Mouse (Mus musculus): Measurements from ENCODE around the gene E2f6. TPM values are rescaled to one million over a fixed set of nuclear protein-coding genes. Genes with fewer than 3 reads are reported as not detected.

Gene E2f6
- 6.5 and 9.8 TPM in 2 replicates for polyA plus RNA-seq (2012; rRNA removed)

DNA sequence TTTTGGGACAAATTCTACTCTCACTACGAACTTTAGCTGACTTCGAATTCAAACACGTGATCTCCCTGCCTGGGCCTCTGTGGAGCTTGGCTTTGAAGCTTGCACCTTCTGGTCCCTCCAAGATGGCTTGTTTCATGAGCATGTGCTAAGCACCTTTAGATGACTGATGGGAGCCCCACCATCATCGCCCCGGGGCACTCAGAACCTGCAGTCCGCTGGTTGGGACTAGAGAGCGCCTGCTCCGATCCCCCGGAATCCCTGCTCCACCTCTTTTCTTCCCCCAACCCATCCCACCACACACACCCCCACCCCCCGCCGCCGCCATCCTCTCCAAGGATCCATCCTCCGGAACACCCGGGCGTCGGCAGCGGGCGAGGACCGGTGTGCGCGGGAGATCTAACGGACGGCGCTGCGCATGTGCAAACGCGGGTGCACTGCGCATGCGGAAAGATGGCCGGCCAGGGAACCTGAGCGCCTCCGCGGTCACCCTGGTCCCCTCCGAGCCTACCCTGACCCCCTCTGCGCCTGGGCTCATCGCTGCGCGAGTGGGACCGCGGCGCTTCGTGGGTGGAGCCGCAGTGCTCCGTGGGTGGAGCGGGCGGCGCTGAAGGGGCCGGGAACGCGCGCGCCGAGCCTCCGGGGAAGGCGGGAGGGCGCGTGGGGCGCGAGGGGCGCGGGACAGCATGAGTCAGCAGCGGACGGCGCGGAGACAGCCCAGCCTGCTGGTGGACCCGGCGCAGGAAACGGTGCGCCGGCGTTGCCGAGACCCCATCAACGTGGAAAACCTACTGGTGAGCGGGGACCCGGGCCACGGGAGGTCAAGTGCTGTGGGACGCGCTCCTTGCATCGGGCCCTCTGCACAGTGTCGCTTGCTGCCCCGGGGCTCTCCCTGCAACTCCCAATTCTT is at the start of gene E2f6:
TSS of gene E2f6 (plus strand) at position 439 of the 907 bp plus-strand sequence.
- Histone ChIP-seq H3K4me3 (ENCODE audit: extremely low read depth, insufficient read depth, insufficient read length) (peak within 1 kb of the TSS; percentile 98), H3K4me1 (ENCODE audit: control insufficient read depth, insufficient read depth, insufficient read length) (peaks cover 4% of the 10 kb centered on the region; the same call in 1 of the 2 replicates), H3K36me3 (ENCODE audit: control insufficient read depth, insufficient read depth, low read length) (no peaks in the 10 kb centered on the region), H3K27ac (ENCODE audit: insufficient read depth, low read length) (no peak within 1 kb of the TSS), H3K27me3 (ENCODE audit: control insufficient read depth, insufficient read depth, low read length) (no peaks in the 10 kb centered on the region)
- TF ChIP-seq CTCF (IDR thresholded peaks at IDR 0.05; ENCODE audit: extremely low read depth, insufficient read depth, insufficient read length, insufficient replicate concordance) (no peak), POLR2A (IDR thresholded peaks at IDR 0.05; ENCODE audit: low read depth, low read length) (peak; percentile 10; the same call in 1 of the 2 replicates)
- WGBS, result 7% methylated on average over 80 of the region's 81 CpGs
- peak; percentile 32 to 75 for DNase-seq (ENCODE audit: low read depth in 1 of 2, low spot score in 2 of 2)

GRCm38 (mm10) chr12:16761461-16761860 is 49.3 kb upstream of the E2f6 start:
- no peak for TF ChIP-seq POLR2A (IDR thresholded peaks at IDR 0.05; ENCODE audit: low read depth, low read length)
- TF ChIP-seq CTCF (IDR thresholded peaks at IDR 0.05; ENCODE audit: extremely low read depth, insufficient read depth, insufficient read length, insufficient replicate concordance), result no peak
- H3K36me3 ChIP-seq (ENCODE audit: control insufficient read depth, insufficient read depth, low read length), result no peaks in the 10 kb centered on the region
- no peak overlapping the region for H3K27ac ChIP-seq (ENCODE audit: insufficient read depth, low read length)
- H3K4me3 ChIP-seq (ENCODE audit: extremely low read depth, insufficient read depth, insufficient read length), result no peak overlapping the region
- no peaks in the 10 kb centered on the region for H3K27me3 ChIP-seq (ENCODE audit: control insufficient read depth, insufficient read depth, low read length)
- no peak for DNase-seq (ENCODE audit: low read depth in 1 of 2, low spot score in 2 of 2)
- H3K4me1 ChIP-seq (ENCODE audit: control insufficient read depth, insufficient read depth, insufficient read length), result no peaks in the 10 kb centered on the region; the same call in 1 of the 2 replicates
- 95% methylated on average over 3 of the region's 3 CpGs for WGBS

- Histone ChIP-seq H3K27me3 (ENCODE audit: control insufficient read depth, insufficient read depth, low read length) (no peaks in the 10 kb centered on the region), H3K4me1 (ENCODE audit: control insufficient read depth, insufficient read depth, insufficient read length) (no peaks in the 10 kb centered on the region; the same call in 1 of the 2 replicates), H3K4me3 (ENCODE audit: extremely low read depth, insufficient read depth, insufficient read length) (no peak overlapping the region), H3K27ac (ENCODE audit: insufficient read depth, low read length) (no peak overlapping the region), H3K36me3 (ENCODE audit: control insufficient read depth, insufficient read depth, low read length) (no peaks in the 10 kb centered on the region)
- TF ChIP-seq POLR2A (IDR thresholded peaks at IDR 0.05; ENCODE audit: low read depth, low read length), result no peak
- no peak for TF ChIP-seq CTCF (IDR thresholded peaks at IDR 0.05; ENCODE audit: extremely low read depth, insufficient read depth, insufficient read length, insufficient replicate concordance)
- no peak for DNase-seq (ENCODE audit: low read depth in 1 of 2, low spot score in 2 of 2)
- WGBS, result 83% methylated on average over 4 of the region's 4 CpGs
These were observed 46.9 kb upstream of the E2f6 start for GRCm38 (mm10) chr12:16763649-16764422.

DNA sequence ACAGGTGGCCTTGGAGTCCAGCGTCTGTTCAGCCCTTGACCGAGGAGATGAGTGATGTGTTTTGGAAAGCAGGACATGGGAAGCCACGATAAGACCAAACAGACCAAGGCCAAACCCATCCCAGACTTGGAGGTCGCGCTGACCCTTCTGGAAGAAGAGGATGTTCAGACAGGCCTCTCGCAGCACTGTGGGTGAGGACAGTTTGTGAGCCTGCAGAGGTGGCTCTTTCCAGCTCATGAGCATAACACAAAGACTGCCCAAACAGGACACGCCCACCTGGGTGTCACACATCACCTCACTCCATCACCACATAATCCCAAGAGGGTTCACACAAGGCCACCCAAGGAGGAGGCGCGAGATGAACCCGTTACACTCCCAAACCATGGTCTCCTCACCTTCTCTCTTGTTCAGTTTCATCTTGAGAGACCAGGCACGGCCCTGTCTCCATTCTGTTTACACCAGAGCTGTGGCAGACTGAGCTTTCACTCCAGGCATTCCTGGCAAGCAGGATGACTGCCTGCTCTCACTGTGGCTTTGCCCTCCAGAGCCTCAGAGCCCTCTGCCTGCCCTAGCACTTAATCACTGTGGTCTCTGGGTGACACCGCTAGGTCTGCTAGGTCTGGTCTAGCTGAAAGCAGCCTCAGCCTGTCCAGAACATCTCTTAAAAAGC is 45.9 kb upstream of the E2f6 start:
- TF ChIP-seq CTCF (IDR thresholded peaks at IDR 0.05; ENCODE audit: extremely low read depth, insufficient read depth, insufficient read length, insufficient replicate concordance) (no peak), POLR2A (IDR thresholded peaks at IDR 0.05; ENCODE audit: low read depth, low read length) (no peak)
- Histone ChIP-seq H3K36me3 (ENCODE audit: control insufficient read depth, insufficient read depth, low read length) (no peaks in the 10 kb centered on the region), H3K4me1 (ENCODE audit: control insufficient read depth, insufficient read depth, insufficient read length) (no peaks in the 10 kb centered on the region; the same call in 1 of the 2 replicates), H3K27ac (ENCODE audit: insufficient read depth, low read length) (no peak overlapping the region), H3K27me3 (ENCODE audit: control insufficient read depth, insufficient read depth, low read length) (no peaks in the 10 kb centered on the region), H3K4me3 (ENCODE audit: extremely low read depth, insufficient read depth, insufficient read length) (no peak overlapping the region)
- 52% methylated on average over 12 of the region's 12 CpGs for WGBS
- DNase-seq (ENCODE audit: low read depth in 1 of 2, low spot score in 2 of 2), result no peak

DNA sequence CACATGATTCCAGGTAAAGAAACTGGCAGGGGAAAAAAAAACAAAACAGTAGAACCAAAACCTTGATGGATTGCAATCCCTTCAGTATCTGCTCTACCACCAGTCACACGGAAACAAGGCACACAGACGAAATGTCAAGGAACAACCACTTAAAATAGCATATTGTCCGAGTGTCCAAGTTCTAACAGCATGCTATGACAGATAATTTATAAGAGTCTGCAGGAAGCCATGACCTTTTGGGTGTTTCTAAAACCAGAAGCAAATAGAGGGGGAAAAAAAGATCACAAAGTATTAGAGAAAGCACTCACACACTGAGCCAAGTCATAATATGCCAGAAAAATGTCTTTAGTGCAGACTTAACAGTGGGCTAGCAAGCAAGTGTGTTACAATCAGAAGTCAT is 42.5 kb upstream of the E2f6 start:
- TF ChIP-seq CTCF (IDR thresholded peaks at IDR 0.05; ENCODE audit: extremely low read depth, insufficient read depth, insufficient read length, insufficient replicate concordance) (no peak), POLR2A (IDR thresholded peaks at IDR 0.05; ENCODE audit: low read depth, low read length) (no peak)
- Histone ChIP-seq H3K4me3 (ENCODE audit: extremely low read depth, insufficient read depth, insufficient read length) (no peak overlapping the region), H3K36me3 (ENCODE audit: control insufficient read depth, insufficient read depth, low read length) (no peaks in the 10 kb centered on the region), H3K27ac (ENCODE audit: insufficient read depth, low read length) (no peak overlapping the region), H3K4me1 (ENCODE audit: control insufficient read depth, insufficient read depth, insufficient read length) (no peaks in the 10 kb centered on the region; the same call in 1 of the 2 replicates), H3K27me3 (ENCODE audit: control insufficient read depth, insufficient read depth, low read length) (no peaks in the 10 kb centered on the region)
- 63% methylated on average over 3 of the region's 3 CpGs for WGBS
- no peak for DNase-seq (ENCODE audit: low read depth in 1 of 2, low spot score in 2 of 2)

DNA sequence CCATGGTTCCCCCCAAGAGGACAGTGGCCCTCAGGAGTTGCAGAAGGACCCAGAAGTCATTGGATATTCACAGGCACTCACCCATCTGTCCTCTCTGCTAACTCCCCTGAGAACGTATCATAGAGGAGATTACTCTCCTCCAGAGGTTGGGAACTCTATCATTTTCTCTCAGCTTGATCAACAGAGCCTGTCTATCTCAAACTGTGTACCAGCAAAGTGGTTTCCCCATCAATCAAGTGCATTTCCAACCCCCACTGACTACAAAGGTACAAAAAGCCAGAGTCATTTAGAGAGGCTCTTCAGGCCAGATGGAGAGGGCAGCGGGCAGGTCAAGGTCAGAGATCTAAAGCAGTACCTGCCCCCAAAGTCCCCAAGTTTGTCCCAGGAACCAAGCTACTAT is 42.1 kb upstream of the E2f6 start:
- no peak overlapping the region for H3K4me3 ChIP-seq (ENCODE audit: extremely low read depth, insufficient read depth, insufficient read length)
- no peak for DNase-seq (ENCODE audit: low read depth in 1 of 2, low spot score in 2 of 2)
- H3K27me3 ChIP-seq (ENCODE audit: control insufficient read depth, insufficient read depth, low read length), result no peaks in the 10 kb centered on the region
- no peaks in the 10 kb centered on the region for H3K36me3 ChIP-seq (ENCODE audit: control insufficient read depth, insufficient read depth, low read length)
- H3K27ac ChIP-seq (ENCODE audit: insufficient read depth, low read length), result no peak overlapping the region
- TF ChIP-seq CTCF (IDR thresholded peaks at IDR 0.05; ENCODE audit: extremely low read depth, insufficient read depth, insufficient read length, insufficient replicate concordance) (no peak), POLR2A (IDR thresholded peaks at IDR 0.05; ENCODE audit: low read depth, low read length) (no peak)
- 78% methylated on average over 2 of the region's 2 CpGs for WGBS
- no peaks in the 10 kb centered on the region; the same call in 1 of the 2 replicates for H3K4me1 ChIP-seq (ENCODE audit: control insufficient read depth, insufficient read depth, insufficient read length)
